Mouse (Mus musculus) B cell, adult 67 days (primary cell): ENCODE measurements around the gene Rybp. TPM values are rescaled to one million over a fixed set of nuclear protein-coding genes. Genes with fewer than 3 reads are reported as not detected.

Experiments
- total RNA-seq, 2 experiments: library from RNA; stranded (reverse); gene quantifications; 4 replicates each; pipeline ENCODE4 v1.2.4; 2023

The Rybp gene
- total RNA-seq = 10 to 100 TPM; 50.9 to 61.5 TPM

DNA sequence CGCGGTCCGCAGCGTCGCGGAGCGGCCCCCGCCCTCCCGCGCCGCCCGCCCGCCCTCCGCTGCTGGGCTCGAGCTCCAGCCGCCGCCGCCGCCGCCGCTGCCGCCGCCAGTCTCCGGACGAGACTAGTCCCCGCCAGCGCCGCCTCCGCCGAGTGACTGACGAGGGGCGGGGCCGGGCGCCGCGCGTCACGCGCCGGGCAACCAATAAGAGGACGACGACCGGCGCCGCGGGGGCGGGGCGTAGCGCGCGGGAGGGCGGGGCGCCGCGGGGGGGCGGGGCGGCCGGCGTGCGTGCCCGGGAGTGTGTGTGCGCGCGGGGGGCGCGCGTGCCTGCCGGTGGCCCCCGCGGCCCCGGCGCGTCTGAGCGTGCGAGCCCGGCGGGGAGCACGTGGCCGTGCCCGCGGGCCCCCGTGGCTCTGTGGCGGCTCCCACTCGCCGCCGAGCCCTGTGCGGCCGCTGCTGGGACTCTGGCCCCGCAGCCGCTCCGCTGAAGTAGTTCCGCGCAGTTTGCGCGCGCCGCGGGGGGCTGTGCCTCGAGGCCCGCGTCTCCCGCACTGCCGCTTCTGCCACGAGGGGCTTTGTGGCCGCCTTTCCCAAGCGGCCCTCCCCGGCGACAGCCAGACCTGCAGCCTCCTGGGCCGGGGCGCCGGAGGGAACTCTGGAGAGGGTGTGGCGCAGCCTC lies at the start of gene Rybp:
TSS of gene Rybp (minus strand) at position 152 of the 682 bp plus-strand sequence.

